Mouse (Mus musculus) intestine, postnatal 0 days (tissue): Measurements from ENCODE around the gene Lmntd1. TPM values are rescaled to one million over a fixed set of nuclear protein-coding genes. Genes with fewer than 3 reads are reported as not detected.

Experiments
- ATAC-seq: fragments of 200-750 bp; cut with Nextera tagmentation; 2 replicates; pipeline ENCODE4 v1.8.0; 2017; ENCODE audit warnings: mild to moderate bottlenecking, moderate TSS enrichment, moderate library complexity
- H3K27ac ChIP-seq: fragments of 300-500 bp; sonication (generic); 2 replicates; pipeline ENCODE4 v1.5.1; 2014; ENCODE audit warnings: mild to moderate bottlenecking, low read depth, low read length, moderate library complexity
- H3K27me3 ChIP-seq: fragments of 300-500 bp; sonication (generic); replicated peaks from 2 replicates; pipeline ENCODE4 v1.6.1; 2014; ENCODE audit warnings: low read length, mixed read lengths; ENCODE audit not compliant: control insufficient read depth, insufficient read depth
- H3K36me3 ChIP-seq: fragments of 300-500 bp; sonication (generic); 2 replicates; pipeline ENCODE4 v1.6.1; 2014; ENCODE audit warnings: mild to moderate bottlenecking, moderate library complexity; ENCODE audit not compliant: control insufficient read depth, insufficient read depth
- H3K4me1 ChIP-seq: fragments of 300-500 bp; sonication (generic); replicated peaks from 2 replicates; pipeline ENCODE4 v1.6.1; 2014; ENCODE audit warnings: antibody characterized with exemption, low read length, mixed read lengths; ENCODE audit not compliant: control insufficient read depth, insufficient read depth
- H3K4me2 ChIP-seq: fragments of 300-500 bp; sonication (generic); replicated peaks from 2 replicates; pipeline ENCODE4 v1.6.1; 2014; ENCODE audit warnings: low read depth, mild to moderate bottlenecking, moderate library complexity
- H3K4me3 ChIP-seq: fragments of 300-500 bp; sonication (generic); 2 replicates; pipeline ENCODE4 v1.5.1; 2014; ENCODE audit warnings: low read depth, low read length
- H3K9ac ChIP-seq: fragments of 300-500 bp; sonication (generic); 2 replicates; pipeline ENCODE4 v1.6.1; 2014; ENCODE audit warnings: mild to moderate bottlenecking, low read depth, low read length
- H3K9me3 ChIP-seq: fragments of 300-500 bp; sonication (generic); 2 replicates; pipeline ENCODE4 v1.6.1; 2016; ENCODE audit warnings: mixed run types; ENCODE audit not compliant: control insufficient read depth
- CTCF ChIP-seq: sonication (generic); IDR thresholded peaks from 2 replicates; pipeline ENCODE4 v1.5.1; 2016; ENCODE audit warnings: low read depth, mild to moderate bottlenecking, control low read depth, antibody characterized with exemption, moderate library complexity
- WGBS: fragments of 180-500 bp; shearing (Covaris S2); extraction: QIAGEN DNeasy Blood & Tissue Kit; methylation state at CpG from one replicate; pipeline ENCODE4 v1.1.7; 2014; 5-methylcytosine and 5-hydroxymethylcytosine counted together
- polyA plus RNA-seq: library from polyadenylated mRNA; unstranded; fragments of >200 nt; fragmentation: Nextera tagmentation; extraction: Ambion mirVana; gene quantifications from 2 replicates; pipeline ENCODE4 v1.2.1, GENCODE M21; 2015

Gene Lmntd1
- polyA plus RNA-seq, 1 experiment from 2014 or later = 0.61 TPM

DNA sequence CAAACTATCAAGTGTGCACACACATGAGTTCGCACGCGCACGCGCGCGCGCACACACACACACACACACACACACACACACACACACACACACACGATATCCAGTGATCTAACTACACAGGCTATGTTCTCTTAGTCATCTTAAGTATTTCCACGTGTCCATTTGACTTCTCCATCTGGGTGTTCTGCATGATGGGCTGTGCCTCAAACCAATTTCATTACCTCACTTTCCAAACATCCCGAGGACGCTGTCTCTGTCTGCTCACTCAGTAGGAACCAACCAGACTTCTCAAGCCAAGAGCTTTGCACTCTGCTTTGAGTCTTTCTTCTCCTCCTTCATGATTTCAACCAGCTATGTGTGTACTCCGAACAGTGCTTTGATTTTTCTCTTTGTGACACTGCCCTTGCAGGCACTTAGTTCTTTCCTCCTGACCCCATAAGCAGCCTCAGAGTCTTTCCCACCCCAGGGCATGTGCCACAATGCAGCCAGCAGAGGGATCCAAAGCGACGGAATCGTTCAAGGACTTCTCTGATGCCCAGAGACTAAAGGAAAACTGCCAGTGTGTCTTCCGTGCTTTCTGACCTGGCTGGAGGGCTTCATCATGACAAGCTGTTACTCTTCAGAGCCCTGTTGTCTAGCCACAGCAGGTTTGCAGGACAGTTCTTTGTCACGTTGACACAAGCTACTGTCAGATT lies 172.6 kb downstream of the Lmntd1 start:
- no peaks in the 10 kb centered on the region for H3K27me3 ChIP-seq
- TF ChIP-seq CTCF = peak; percentile 78
- no peak overlapping the region for H3K4me2 ChIP-seq
- 65% methylated on average over 18 of the region's 18 CpGs for WGBS
- no peak overlapping the region for H3K27ac ChIP-seq
- no peak overlapping the region for H3K4me3 ChIP-seq
- H3K9me3 ChIP-seq = no peaks in the 10 kb centered on the region
- H3K36me3 ChIP-seq = no peaks in the 10 kb centered on the region
- ATAC-seq = no peak
- no peaks in the 10 kb centered on the region for H3K4me1 ChIP-seq
- H3K9ac ChIP-seq = no peak overlapping the region

DNA sequence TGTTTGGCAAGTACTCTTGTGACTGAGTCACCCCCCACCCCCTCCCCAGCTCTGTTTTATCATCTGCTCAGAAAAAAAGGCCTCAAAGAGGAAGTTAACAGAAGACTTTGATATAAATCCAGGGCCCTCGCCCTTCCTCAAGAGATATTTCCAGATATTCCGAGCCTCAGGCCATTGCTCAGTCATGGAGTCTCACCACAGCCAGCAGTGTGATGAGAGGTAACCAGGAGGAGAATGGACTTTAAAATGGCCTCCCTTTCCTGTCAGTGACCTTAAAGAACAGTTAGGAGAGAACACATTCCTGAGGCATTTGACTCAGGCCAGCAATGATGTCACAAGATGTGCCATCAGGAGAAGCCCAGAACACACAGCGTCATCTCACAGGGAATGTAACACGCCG lies 175.3 kb downstream of the Lmntd1 start:
- H3K4me1 ChIP-seq = no peaks in the 10 kb centered on the region
- no peak overlapping the region for H3K9ac ChIP-seq
- no peak overlapping the region for H3K4me2 ChIP-seq
- no peaks in the 10 kb centered on the region for H3K36me3 ChIP-seq
- no peak for ATAC-seq
- TF ChIP-seq CTCF = no peak
- H3K4me3 ChIP-seq = no peak overlapping the region
- H3K27ac ChIP-seq = no peak overlapping the region
- whole genome bisulfite sequencing = 78% methylated on average over 5 of the region's 5 CpGs
- H3K9me3 ChIP-seq = no peaks in the 10 kb centered on the region
- H3K27me3 ChIP-seq = no peaks in the 10 kb centered on the region

DNA sequence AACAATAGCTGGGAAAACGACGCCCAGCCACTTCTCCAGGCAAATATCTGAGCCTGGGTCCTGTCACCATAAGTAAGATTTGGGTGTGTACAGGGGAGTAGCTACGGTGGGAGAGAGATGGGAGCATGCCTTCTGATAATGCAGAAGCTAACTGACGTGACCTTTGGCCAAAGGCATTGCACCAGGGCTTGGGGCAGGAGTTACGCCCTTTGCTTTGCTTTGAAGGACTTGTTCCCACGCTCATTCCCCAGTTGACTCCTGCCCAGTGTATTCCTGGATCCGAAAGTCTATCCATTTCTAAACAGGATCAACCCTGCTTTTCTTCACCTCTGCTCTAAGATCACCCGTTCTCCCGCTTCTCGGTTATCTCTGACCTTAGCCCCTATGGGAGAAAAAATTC lies 178.4 kb downstream of the Lmntd1 start:
- Histone ChIP-seq H3K27ac (no peak overlapping the region), H3K4me2 (no peak overlapping the region), H3K9ac (no peak overlapping the region), H3K4me1 (no peaks in the 10 kb centered on the region), H3K4me3 (no peak overlapping the region), H3K36me3 (no peaks in the 10 kb centered on the region), H3K27me3 (no peaks in the 10 kb centered on the region), H3K9me3 (no peaks in the 10 kb centered on the region)
- no peak for TF ChIP-seq CTCF
- no peak; the same call in 1 of the 2 replicates for ATAC-seq
- 45% methylated on average over 10 of the region's 10 CpGs for WGBS

- no peak for ATAC-seq
- Histone ChIP-seq H3K9me3 (no peaks in the 10 kb centered on the region), H3K4me3 (no peak overlapping the region), H3K9ac (no peak overlapping the region), H3K4me2 (no peak overlapping the region), H3K36me3 (no peaks in the 10 kb centered on the region), H3K4me1 (no peaks in the 10 kb centered on the region), H3K27me3 (no peaks in the 10 kb centered on the region), H3K27ac (no peak overlapping the region)
- WGBS = 88% methylated on average over 1 of the region's 1 CpGs
- TF ChIP-seq CTCF = no peak
These were observed 179.0 kb downstream of the Lmntd1 start for GRCm38 (mm10) chr6:145435156-145435555.

GRCm38 (mm10) chr6:145433897-145434296 lies 180.2 kb downstream of the Lmntd1 start:
- no peak for TF ChIP-seq CTCF
- Histone ChIP-seq H3K9me3 (no peaks in the 10 kb centered on the region), H3K4me2 (no peak overlapping the region), H3K4me3 (no peak overlapping the region), H3K4me1 (no peaks in the 10 kb centered on the region), H3K27me3 (no peaks in the 10 kb centered on the region), H3K36me3 (no peaks in the 10 kb centered on the region), H3K27ac (no peak overlapping the region), H3K9ac (no peak overlapping the region)
- WGBS = 76% methylated on average over 8 of the region's 8 CpGs
- no peak for ATAC-seq

DNA sequence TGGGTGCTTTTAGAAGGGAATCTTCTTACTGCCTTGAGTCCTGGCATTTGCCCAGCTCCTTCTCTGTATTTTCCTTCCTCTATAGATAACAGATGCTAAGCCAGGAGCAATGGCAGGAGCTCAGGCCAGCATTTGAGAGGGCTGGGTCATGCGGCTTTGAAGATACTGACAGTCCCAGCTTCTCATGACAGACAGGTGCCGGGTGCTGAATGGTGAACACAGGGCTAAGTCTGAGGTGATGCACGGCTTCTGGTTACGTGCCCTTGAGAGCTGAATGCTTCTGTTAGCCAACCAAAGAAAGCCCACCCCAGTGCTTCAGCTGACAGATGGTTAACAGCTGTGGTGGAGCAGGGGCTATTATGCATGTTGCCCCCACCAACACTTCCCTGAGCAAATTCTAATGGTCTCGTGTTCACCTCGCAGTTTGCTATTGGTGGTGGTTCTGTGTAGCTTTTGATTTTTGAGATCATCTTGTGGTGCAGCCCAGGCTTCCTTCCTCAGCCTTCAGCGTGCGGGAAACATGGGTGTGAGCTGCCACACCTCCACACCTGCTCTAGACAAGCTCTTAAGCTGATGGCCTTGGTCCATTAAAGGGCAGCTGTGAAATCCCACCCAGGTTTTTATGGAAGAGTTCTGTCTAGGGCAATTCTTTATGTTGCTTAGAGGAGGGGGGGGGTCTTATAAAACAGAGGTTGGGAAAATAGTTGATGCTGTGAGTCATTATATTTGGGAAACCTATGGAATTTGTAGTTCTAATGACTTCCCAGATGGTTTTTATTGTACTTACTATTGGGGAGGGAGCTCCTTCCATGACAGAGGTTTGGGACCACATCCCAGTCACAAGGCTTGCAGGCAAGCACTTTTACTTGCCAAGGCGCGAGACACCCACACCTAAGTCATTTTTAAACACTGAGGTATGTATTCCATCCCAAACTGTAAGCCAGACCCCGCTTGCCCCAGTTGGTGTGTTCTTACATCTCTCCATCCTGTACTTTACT lies 181.1 kb downstream of the Lmntd1 start:
- no peak overlapping the region for H3K9ac ChIP-seq
- no peak for ATAC-seq
- 77% methylated on average over 11 of the region's 11 CpGs for WGBS
- no peaks in the 10 kb centered on the region for H3K9me3 ChIP-seq
- no peaks in the 10 kb centered on the region for H3K27me3 ChIP-seq
- H3K4me3 ChIP-seq = no peak overlapping the region
- H3K4me1 ChIP-seq = no peaks in the 10 kb centered on the region
- H3K4me2 ChIP-seq = no peak overlapping the region
- no peak overlapping the region for H3K27ac ChIP-seq
- H3K36me3 ChIP-seq = no peaks in the 10 kb centered on the region
- no peak for TF ChIP-seq CTCF
